Mouse (Mus musculus) MEL (cell line): ENCODE data around the gene Pck2. TPM values are rescaled to one million over a fixed set of nuclear protein-coding genes. Genes with fewer than 3 reads are reported as not detected.
A peak's percentile ranks its signal among the peaks of the same experiment; 100 is the strongest.

Source experiments
- DNase-seq: peaks from one replicate; pipeline ENCODE4 v3.0.0; 2011; ENCODE audit warnings: low read depth, low spot score
- H3K27ac ChIP-seq: 2 replicates; pipeline ENCODE4 v1.5.1; 2012; ENCODE audit warnings: low read depth, mild to moderate bottlenecking, control low read depth, low read length, moderate library complexity; ENCODE audit not compliant: control insufficient read depth
- H3K27me3 ChIP-seq, 2 experiments: fragments of 150-350 bp in 1 of 2; sonication (generic) in 1 of 2; 2 replicates each; pipeline ENCODE4 v1.6.1; 2012; ENCODE audit warnings: low read length in 2 of 2, mild to moderate bottlenecking in 2 of 2, improper control_type of control experiment in 1 of 2, moderate library complexity in 1 of 2; ENCODE audit not compliant: insufficient read depth in 2 of 2, control insufficient read depth in 1 of 2
- H3K36me3 ChIP-seq, 2 experiments: 2 replicates each; pipeline ENCODE4 v1.6.1; 2012 to 2014; ENCODE audit warnings: low read length in 2 of 2, improper control_type of control experiment in 1 of 2, inconsistent platforms in 1 of 2, mild to moderate bottlenecking in 1 of 2; ENCODE audit not compliant: insufficient read depth in 2 of 2, control insufficient read depth in 1 of 2
- H3K4me1 ChIP-seq, 2 experiments: fragments of 150-350 bp in 1 of 2; sonication (generic) in 1 of 2; 2 replicates each; pipeline ENCODE4 v1.6.1; 2012; ENCODE audit warnings: low read length in 2 of 2, improper control_type of control experiment in 1 of 2, mild to moderate bottlenecking in 1 of 2; ENCODE audit not compliant: insufficient read depth in 2 of 2, control insufficient read depth in 1 of 2
- H3K4me3 ChIP-seq, 2 experiments: fragments of 150-350 bp in 1 of 2; sonication (generic) in 1 of 2; 2 replicates each; pipeline ENCODE4 v1.5.1; 2012; ENCODE audit warnings: low read depth in 2 of 2, low read length in 2 of 2, mild to moderate bottlenecking in 2 of 2, moderate library complexity in 2 of 2, control low read depth in 1 of 2, improper control_type of control experiment in 1 of 2; ENCODE audit not compliant: control insufficient read depth in 1 of 2, insufficient read depth in 1 of 2
- H3K79me2 ChIP-seq: 2 replicates; pipeline ENCODE4 v1.6.1; 2012; ENCODE audit warnings: mild to moderate bottlenecking, low read length, moderate library complexity; ENCODE audit not compliant: control insufficient read depth, poor library complexity, insufficient read depth
- H3K9ac ChIP-seq: 2 replicates; pipeline ENCODE4 v1.6.1; 2012; ENCODE audit warnings: low read depth, mild to moderate bottlenecking, control low read depth, low read length, moderate library complexity; ENCODE audit not compliant: control insufficient read depth, poor library complexity, severe bottlenecking
- H3K9me3 ChIP-seq: fragments of 150-350 bp; sonication (generic); replicated peaks from 2 replicates; pipeline ENCODE4 v1.6.1; 2012; ENCODE audit warnings: mild to moderate bottlenecking, low read length, improper control_type of control experiment, moderate library complexity; ENCODE audit not compliant: insufficient read depth
- BHLHE40 ChIP-seq: IDR thresholded peaks from 2 replicates; pipeline ENCODE4 v1.6.1; 2012; ENCODE audit warnings: low read depth, mild to moderate bottlenecking, inconsistent platforms, low read length, improper control_type of control experiment, borderline replicate concordance
- CHD1 ChIP-seq: IDR thresholded peaks from 2 replicates; pipeline ENCODE4 v1.6.1; 2012; ENCODE audit warnings: low read depth, mild to moderate bottlenecking, inconsistent platforms, low read length, improper control_type of control experiment
- CHD2 ChIP-seq: IDR thresholded peaks from 2 replicates; pipeline ENCODE4 v1.6.1; 2011; ENCODE audit warnings: low read length, improper control_type of control experiment
- CTCF ChIP-seq, 3 experiments: IDR thresholded peaks in 2 of 3; conservative IDR thresholded peaks in 1 of 3; 2 replicates each; pipeline ENCODE4 v1.5.1; 2011 to 2012; ENCODE audit warnings: low read length in 3 of 3, low read depth in 2 of 3, mild to moderate bottlenecking in 2 of 3, improper control_type of control experiment in 1 of 3, inconsistent platforms in 1 of 3, mixed read lengths in 1 of 3, moderate library complexity in 1 of 3; ENCODE audit not compliant: control insufficient read depth in 1 of 3, insufficient read depth in 1 of 3, poor library complexity in 1 of 3, severe bottlenecking in 1 of 3
- E2F4 ChIP-seq: IDR thresholded peaks from 2 replicates; pipeline ENCODE4 v1.6.1; 2011; ENCODE audit warnings: low read depth, low read length, improper control_type of control experiment, borderline replicate concordance
- ELF1 ChIP-seq: IDR thresholded peaks from 2 replicates; pipeline ENCODE4 v1.6.1; 2014; ENCODE audit warnings: low read depth, mild to moderate bottlenecking, inconsistent platforms, low read length, improper control_type of control experiment, moderate library complexity
- EP300 ChIP-seq, 2 experiments: IDR thresholded peaks; 2 replicates each; pipeline ENCODE4 v1.6.1; 2011; ENCODE audit warnings: improper control_type of control experiment in 2 of 2, low read length in 2 of 2, low read depth in 1 of 2, mild to moderate bottlenecking in 1 of 2
- ETS1 ChIP-seq: IDR thresholded peaks from 2 replicates; pipeline ENCODE4 v1.6.1; 2012; ENCODE audit warnings: low read depth, mild to moderate bottlenecking, inconsistent platforms, low read length, improper control_type of control experiment, moderate library complexity
- GABPA ChIP-seq: IDR thresholded peaks from 2 replicates; pipeline ENCODE4 v1.6.1; 2012; ENCODE audit warnings: low read depth, mild to moderate bottlenecking, inconsistent platforms, low read length, improper control_type of control experiment, moderate library complexity
- HCFC1 ChIP-seq: IDR thresholded peaks from 2 replicates; pipeline ENCODE4 v1.6.1; 2012; ENCODE audit warnings: low read depth, mild to moderate bottlenecking, inconsistent platforms, low read length, improper control_type of control experiment, moderate library complexity
- JUND ChIP-seq: IDR thresholded peaks from 2 replicates; pipeline ENCODE4 v1.6.1; 2011; ENCODE audit warnings: low read depth, mild to moderate bottlenecking, improper control_type of control experiment, low read length
- KAT2A ChIP-seq: conservative IDR thresholded peaks from 2 replicates; pipeline ENCODE4 v1.6.1; 2012; ENCODE audit warnings: low read depth, low read length, improper control_type of control experiment, inconsistent platforms
- MAFK ChIP-seq: IDR thresholded peaks from 2 replicates; pipeline ENCODE4 v1.6.1; 2011; ENCODE audit warnings: low read depth, mild to moderate bottlenecking, low read length, improper control_type of control experiment, borderline replicate concordance
- MAX ChIP-seq: IDR thresholded peaks from 2 replicates; pipeline ENCODE4 v1.6.1; 2011; ENCODE audit warnings: low read length, improper control_type of control experiment
- MAZ ChIP-seq: IDR thresholded peaks from 2 replicates; pipeline ENCODE4 v1.6.1; 2012; ENCODE audit warnings: low read depth, mild to moderate bottlenecking, inconsistent platforms, low read length, improper control_type of control experiment
- MEF2A ChIP-seq: IDR thresholded peaks from 2 replicates; pipeline ENCODE4 v1.6.1; 2014; ENCODE audit warnings: low read depth, mild to moderate bottlenecking, inconsistent platforms, low read length, improper control_type of control experiment; ENCODE audit not compliant: poor library complexity, insufficient replicate concordance, severe bottlenecking; ENCODE audit errors: extremely low read depth
- MXI1 ChIP-seq: IDR thresholded peaks from 2 replicates; pipeline ENCODE4 v1.6.1; 2011; ENCODE audit warnings: mild to moderate bottlenecking, low read depth, low read length, improper control_type of control experiment
- MYB ChIP-seq: IDR thresholded peaks from 2 replicates; pipeline ENCODE4 v1.6.1; 2011; ENCODE audit warnings: mild to moderate bottlenecking, low read depth, low read length, improper control_type of control experiment
- MYC ChIP-seq: IDR thresholded peaks from 2 replicates; pipeline ENCODE4 v1.6.1; 2011; ENCODE audit warnings: low read depth, mild to moderate bottlenecking, low read length, improper control_type of control experiment, moderate library complexity
- NELFE ChIP-seq: IDR thresholded peaks from 2 replicates; pipeline ENCODE4 v1.6.1; 2011; ENCODE audit warnings: low read depth, low read length, improper control_type of control experiment
- POLR2A ChIP-seq, 2 experiments: IDR thresholded peaks; 2 replicates each; pipeline ENCODE4 v1.6.1; 2011 to 2012; ENCODE audit warnings: low read length in 2 of 2, mild to moderate bottlenecking in 2 of 2, control low read depth in 1 of 2, improper control_type of control experiment in 1 of 2, low read depth in 1 of 2, moderate library complexity in 1 of 2; ENCODE audit not compliant: control insufficient read depth in 1 of 2, insufficient read depth in 1 of 2, poor library complexity in 1 of 2
- POLR2AphosphoS2 ChIP-seq: IDR thresholded peaks from 2 replicates; pipeline ENCODE4 v1.6.1; 2011; ENCODE audit warnings: low read length, improper control_type of control experiment
- POLR2AphosphoS5 ChIP-seq: IDR thresholded peaks from 2 replicates; pipeline ENCODE4 v1.6.1; 2012; ENCODE audit warnings: low read depth, borderline replicate concordance, mild to moderate bottlenecking, inconsistent platforms, low read length, moderate library complexity, mixed read lengths
- RAD21 ChIP-seq: IDR thresholded peaks from 2 replicates; pipeline ENCODE4 v1.6.1; 2011; ENCODE audit warnings: mild to moderate bottlenecking, low read depth, low read length, improper control_type of control experiment
- RCOR1 ChIP-seq: IDR thresholded peaks from 2 replicates; pipeline ENCODE4 v1.6.1; 2012; ENCODE audit warnings: low read depth, mild to moderate bottlenecking, inconsistent platforms, low read length, improper control_type of control experiment
- SIN3A ChIP-seq: IDR thresholded peaks from 2 replicates; pipeline ENCODE4 v1.6.1; 2012; ENCODE audit warnings: low read length, improper control_type of control experiment, inconsistent platforms
- SMC3 ChIP-seq: IDR thresholded peaks from 2 replicates; pipeline ENCODE4 v1.6.1; 2011; ENCODE audit warnings: low read depth, low read length, improper control_type of control experiment
- TAL1 ChIP-seq: IDR thresholded peaks from 2 replicates; pipeline ENCODE4 v1.6.1; 2012; ENCODE audit warnings: mild to moderate bottlenecking, inconsistent platforms, low read length, moderate library complexity, mixed read lengths
- TBP ChIP-seq: IDR thresholded peaks from 2 replicates; pipeline ENCODE4 v1.8.0; 2011; ENCODE audit warnings: low read depth, low read length, improper control_type of control experiment
- TCF12 ChIP-seq: IDR thresholded peaks from 2 replicates; pipeline ENCODE4 v1.6.1; 2014; ENCODE audit warnings: low read depth, mild to moderate bottlenecking, inconsistent platforms, low read length, improper control_type of control experiment, moderate library complexity
- USF1 ChIP-seq: IDR thresholded peaks from 2 replicates; pipeline ENCODE4 v1.6.1; 2014; ENCODE audit warnings: low read depth, mild to moderate bottlenecking, inconsistent platforms, low read length, improper control_type of control experiment, moderate library complexity
- USF2 ChIP-seq, 2 experiments: IDR thresholded peaks; 2 replicates each; pipeline ENCODE4 v1.6.1; 2011 to 2012; ENCODE audit warnings: improper control_type of control experiment in 2 of 2, low read length in 2 of 2, borderline replicate concordance in 1 of 2, inconsistent platforms in 1 of 2, low read depth in 1 of 2, mild to moderate bottlenecking in 1 of 2; ENCODE audit not compliant: insufficient read depth in 1 of 2
- ZC3H11A ChIP-seq: IDR thresholded peaks from 2 replicates; pipeline ENCODE4 v1.6.1; 2012; ENCODE audit warnings: low read depth, mild to moderate bottlenecking, inconsistent platforms, low read length, improper control_type of control experiment
- ZMIZ1 ChIP-seq: IDR thresholded peaks from 2 replicates; pipeline ENCODE4 v1.6.1; 2012; ENCODE audit warnings: low read depth, mild to moderate bottlenecking, inconsistent platforms, low read length, improper control_type of control experiment, moderate library complexity
- ZNF384 ChIP-seq: IDR thresholded peaks from 2 replicates; pipeline ENCODE4 v1.6.1; 2012; ENCODE audit warnings: low read depth, mild to moderate bottlenecking, inconsistent platforms, low read length, improper control_type of control experiment
- polyA plus RNA-seq, 2 experiments: library from polyadenylated mRNA; stranded (reverse) in 1 of 2; unstranded in 1 of 2; fragments of >175 nt in 1 of 2; fragments of >200 nt in 1 of 2; gene quantifications; 2 replicates each; pipeline versions ENCODE4 v1.2.1 to v1.2.4; 2012; ENCODE audit warnings: low replicate concordance in 2 of 2, low read depth in 1 of 2; ENCODE audit not compliant: insufficient read length in 2 of 2, insufficient read depth in 1 of 2, missing spikeins in 1 of 2
- total RNA-seq: library from RNA; depleted of rRNA; stranded (reverse); fragments of 300-350 nt; gene quantifications from 2 replicates; pipeline ENCODE4 v1.2.3, GENCODE M21; 2012

Gene Pck2
- total and polyA plus RNA-seq, 3 experiments = 17.0 to 103 (median 63.7) TPM

- TF ChIP-seq POLR2A (IDR thresholded peaks at IDR 0.05; ENCODE audit: control insufficient read depth in 1 of 2, insufficient read depth in 1 of 2, low read depth in 1 of 2, low read length in 2 of 2, poor library complexity in 1 of 2) (no peak; a peak in 1 of 4 replicates), MEF2A (no peak), JUND (0 out of 2 replicates have a peak, but pooled peaks have one; percentile 24), ETS1 (peak; percentile 75), CHD1 (0 out of 2 replicates have a peak, but pooled peaks have one; percentile 0), HCFC1 (no peak), KAT2A (no peak)
These were observed 45.5 kb downstream of the Pck2 start (continued) for GRCm38 (mm10) chr14:55585566-55585960.

- peak; percentile 88 for DNase-seq
- H3K9me3 ChIP-seq = no peaks in the 10 kb centered on the region
- peak overlapping the region; percentile 78 to 82; a peak in 3 of 4 replicates for H3K4me3 ChIP-seq
- peak overlapping the region; percentile 100 for H3K27ac ChIP-seq
- H3K4me1 ChIP-seq = peaks cover 3 to 41% of the 10 kb centered on the region in 2 experiments
- peaks cover 0 to 34% of the 10 kb centered on the region in 2 experiments; a peak in 2 of 4 replicates for H3K36me3 ChIP-seq
- peak overlapping the region; percentile 73 for H3K9ac ChIP-seq
- no peaks in the 10 kb centered on the region for H3K27me3 ChIP-seq
- H3K79me2 ChIP-seq = peaks cover 12% of the 10 kb centered on the region
- TF ChIP-seq USF1 (no peak), RAD21 (no peak), RCOR1 (peak; percentile 76), SIN3A (peak; percentile 89), MAFK (peak; percentile 95), MAZ (peak; percentile 25; the same call in 1 of the 2 replicates), CHD2 (no peak), CTCF (IDR thresholded peaks at IDR 0.05 in 2 of 3, conservative IDR thresholded peaks at IDR 0.05 in 1 of 3; ENCODE audit: control insufficient read depth in 1 of 3, insufficient read depth in 1 of 3, low read depth in 2 of 3, low read length in 3 of 3, poor library complexity in 1 of 3, severe bottlenecking in 1 of 3) (no peak; a peak in 1 of 6 replicates), EP300 (IDR thresholded peaks at IDR 0.05; ENCODE audit: low read depth in 1 of 2, low read length in 2 of 2) (peak; percentile 69 to 88; a peak in 3 of 4 replicates), GABPA (peak; percentile 97), TCF12 (peak; percentile 84), E2F4 (no peak), MYC (peak; percentile 93), POLR2AphosphoS2 (no peak), POLR2AphosphoS5 (no peak), USF2 (IDR thresholded peaks at IDR 0.05; ENCODE audit: borderline replicate concordance in 1 of 2, insufficient read depth in 1 of 2, low read depth in 1 of 2, low read length in 2 of 2) (no peak), ZMIZ1 (no peak), ZNF384 (peak; percentile 98), MAX (peak; percentile 69; the same call in 1 of the 2 replicates), BHLHE40 (peak; percentile 11; the same call in 1 of the 2 replicates), MXI1 (peak; percentile 77; the same call in 1 of the 2 replicates), TAL1 (peak; percentile 33; the same call in 1 of the 2 replicates), MEF2A (no peak), ZC3H11A (no peak), JUND (0 out of 2 replicates have a peak, but pooled peaks have one; percentile 31), ELF1 (no peak; the same call in 1 of the 2 replicates), SMC3 (no peak), MYB (peak; percentile 76), KAT2A (no peak), NELFE (no peak), ETS1 (peak; percentile 94), TBP (no peak), HCFC1 (peak; percentile 54)
These were observed 46.1 kb downstream of the Pck2 start for GRCm38 (mm10) chr14:55586149-55586548.
